Mouse (Mus musculus) adrenal gland, postnatal 36 days (tissue): ENCODE measurements around the gene Itga4. TPM values are rescaled to one million over a fixed set of nuclear protein-coding genes. Genes with fewer than 3 reads are reported as not detected.

Source experiments
- DNase-seq, 2 experiments: peaks; one replicate each; pipeline ENCODE4 v3.0.0; 2021; ENCODE audit warnings: mixed read lengths in 1 of 2
- total RNA-seq, 2 experiments: library from RNA; stranded (reverse); gene quantifications; 2 replicates each; pipeline ENCODE4 v1.2.3; 2021

The Itga4 gene
- total RNA-seq, 2 experiments from 2014 or later = 1.1 to 2.3 TPM

GRCm38 (mm10) chr2:79266480-79266879 is 11.3 kb downstream of the Itga4 start:
- no peak for DNase-seq

DNA sequence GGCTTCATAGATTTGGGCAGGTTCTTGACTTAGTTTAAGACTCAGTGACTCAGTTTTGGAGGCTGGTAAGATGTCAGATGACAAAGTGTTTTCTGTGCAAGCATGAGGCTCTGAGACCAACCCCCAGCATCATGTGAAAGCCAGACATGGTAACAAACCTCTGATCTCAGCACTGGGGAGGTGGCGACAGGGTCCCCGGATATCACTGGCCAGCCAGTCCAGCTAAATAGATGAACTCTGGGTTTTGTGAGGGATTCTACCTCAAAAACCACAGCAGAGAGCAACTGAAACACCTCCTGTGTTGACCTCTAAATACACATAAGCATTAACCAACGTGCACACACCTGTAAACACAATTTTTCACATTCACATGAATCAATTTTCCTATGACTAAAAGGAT is 12.0 kb downstream of the Itga4 start:
- no peak for DNase-seq

- DNase-seq = no peak
Measured at GRCm38 (mm10) chr2:79268863-79269262, 13.6 kb downstream of the Itga4 start.

GRCm38 (mm10) chr2:79270034-79270535 is 14.9 kb downstream of the Itga4 start:
- no peak for DNase-seq

GRCm38 (mm10) chr2:79271838-79272237 is 16.6 kb downstream of the Itga4 start:
- DNase-seq = no peak

- no peak for DNase-seq
Measured at GRCm38 (mm10) chr2:79278581-79278980, 23.4 kb downstream of the Itga4 start.

DNA sequence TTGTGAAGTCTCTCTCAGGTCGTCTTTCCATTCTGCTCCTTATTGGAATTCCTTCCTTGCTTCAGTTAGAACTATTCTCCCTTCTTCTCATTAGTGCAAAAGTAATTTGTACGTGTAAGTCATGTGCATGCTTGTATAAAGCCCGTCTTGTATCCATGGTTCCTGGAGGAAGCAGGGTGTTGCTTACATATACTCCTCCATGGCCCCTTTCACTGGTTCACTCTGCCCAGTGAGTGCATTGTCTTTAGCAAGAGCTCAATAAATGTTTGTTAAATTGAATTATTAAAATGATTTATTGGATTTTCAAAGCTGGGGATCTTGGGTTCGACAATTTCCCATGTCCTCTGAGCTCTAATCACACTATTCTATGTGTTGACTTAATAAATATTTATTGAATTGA is 29.0 kb downstream of the Itga4 start:
- DNase-seq = no peak

DNA sequence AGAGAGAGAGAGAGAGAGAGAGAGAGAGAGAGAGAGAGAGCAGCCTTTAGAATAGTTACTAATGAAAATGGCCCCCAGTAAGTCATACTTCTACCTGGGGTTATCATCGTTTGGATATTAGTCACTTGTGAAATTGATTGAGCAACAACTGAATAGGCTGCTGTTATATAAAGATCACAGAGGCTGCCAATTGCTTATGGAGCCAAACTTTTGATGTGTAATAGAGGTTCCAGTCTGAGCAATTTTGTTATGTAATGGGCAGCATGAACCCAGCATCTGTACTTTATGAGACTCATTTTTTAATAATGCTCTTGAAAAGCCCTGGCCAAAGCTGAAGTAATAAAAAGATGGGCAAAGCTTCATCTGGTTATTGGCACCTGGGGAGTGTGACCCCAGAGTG is 34.9 kb downstream of the Itga4 start:
- no peak for DNase-seq

DNA sequence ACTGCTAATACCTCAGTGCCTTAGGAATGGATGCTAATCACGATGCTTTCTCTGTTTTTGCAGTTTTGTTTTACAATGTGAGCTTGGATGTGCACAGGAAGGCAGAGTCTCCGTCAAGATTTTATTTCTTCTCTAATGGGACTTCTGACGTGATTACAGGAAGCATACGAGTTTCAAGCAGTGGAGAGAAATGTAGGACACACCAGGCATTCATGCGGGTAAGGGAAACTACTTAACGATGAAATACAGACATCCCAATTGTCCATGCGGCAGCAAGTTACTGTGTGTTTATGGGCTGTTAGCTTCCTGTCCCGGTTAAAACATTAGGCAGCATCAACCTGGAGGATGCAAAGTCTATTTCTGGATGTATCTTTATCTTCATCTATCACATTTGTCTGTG is 36.7 kb downstream of the Itga4 start:
- no peak for DNase-seq

GRCm38 (mm10) chr2:79292431-79292830 is 37.2 kb downstream of the Itga4 start:
- no peak for DNase-seq

GRCm38 (mm10) chr2:79302398-79302797 is 47.2 kb downstream of the Itga4 start:
- DNase-seq = no peak

DNA sequence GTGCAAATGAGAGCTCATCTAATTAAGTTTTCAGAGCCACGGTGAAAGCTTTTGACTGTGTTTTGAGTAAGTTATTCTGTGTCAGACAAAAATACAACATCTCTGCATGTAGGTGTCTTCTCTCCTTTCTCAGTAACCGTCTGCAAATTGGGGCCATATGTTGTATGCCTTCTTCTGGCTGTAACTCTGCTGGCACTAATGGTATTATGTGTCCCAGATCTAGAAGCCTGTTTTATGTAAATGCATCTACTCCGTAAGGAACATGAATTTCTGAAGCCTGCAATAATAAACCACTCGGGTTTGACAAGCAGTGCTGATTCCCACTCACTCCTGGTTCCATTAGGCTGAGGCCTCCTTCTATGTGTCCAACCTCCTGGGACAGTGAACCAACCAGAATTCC is 52.3 kb downstream of the Itga4 start:
- DNase-seq = no peak

GRCm38 (mm10) chr2:79309454-79310118 is 54.4 kb downstream of the Itga4 start:
- DNase-seq = no peak

DNA sequence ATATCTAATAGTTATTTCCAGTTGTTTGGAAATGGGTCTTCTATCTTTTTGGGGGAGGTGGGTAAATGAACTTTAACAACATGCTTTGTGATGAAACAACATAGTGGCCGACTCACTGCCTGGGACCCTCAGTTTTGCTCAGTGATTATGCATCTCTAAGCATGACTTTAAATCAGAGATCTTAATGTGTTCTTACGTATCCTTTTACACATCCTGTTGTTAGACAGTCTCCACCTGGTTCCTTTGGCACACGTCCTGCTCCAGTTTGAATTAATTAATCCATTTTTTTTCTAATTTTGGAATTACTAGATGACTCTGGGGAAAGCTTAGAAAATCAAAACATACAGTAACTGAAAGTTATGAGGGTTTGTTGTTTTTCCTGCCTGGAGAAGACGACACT is 57.3 kb downstream of the Itga4 start:
- no peak for DNase-seq

GRCm38 (mm10) chr2:79315108-79315507 is 59.9 kb downstream of the Itga4 start:
- DNase-seq = no peak

GRCm38 (mm10) chr2:79316182-79316880 is 61.1 kb downstream of the Itga4 start:
- DNase-seq = peak in 1 of 2 experiments; percentile 3

- no peak for DNase-seq
Measured at GRCm38 (mm10) chr2:79328079-79328478, 72.9 kb downstream of the Itga4 start.

GRCm38 (mm10) chr2:79334661-79335060 is 79.4 kb downstream of the Itga4 start:
- DNase-seq = no peak

- DNase-seq = no peak
Measured at GRCm38 (mm10) chr2:79336141-79336540, 80.9 kb downstream of the Itga4 start.

GRCm38 (mm10) chr2:79339003-79339402 is 83.8 kb downstream of the Itga4 start:
- no peak for DNase-seq

DNA sequence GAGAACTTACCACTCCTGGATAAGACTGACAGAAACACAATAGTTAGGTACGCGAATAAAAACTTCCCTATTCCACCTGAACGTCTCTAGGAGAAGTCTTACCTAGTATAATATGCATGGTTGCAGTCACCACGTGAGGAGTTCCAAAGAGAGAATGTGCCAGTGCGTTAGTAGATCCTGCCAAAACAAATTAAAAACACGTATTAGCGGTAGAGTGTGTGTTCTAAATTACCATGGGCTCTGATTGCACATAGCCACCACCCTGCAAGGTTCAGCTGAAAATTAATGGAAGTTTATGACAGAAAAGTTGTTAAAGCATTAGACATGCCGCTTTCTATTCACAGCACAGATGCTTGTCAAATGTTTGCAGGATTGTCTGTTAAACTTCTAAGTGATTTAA is 87.9 kb downstream of the Itga4 start:
- DNase-seq = no peak

DNA sequence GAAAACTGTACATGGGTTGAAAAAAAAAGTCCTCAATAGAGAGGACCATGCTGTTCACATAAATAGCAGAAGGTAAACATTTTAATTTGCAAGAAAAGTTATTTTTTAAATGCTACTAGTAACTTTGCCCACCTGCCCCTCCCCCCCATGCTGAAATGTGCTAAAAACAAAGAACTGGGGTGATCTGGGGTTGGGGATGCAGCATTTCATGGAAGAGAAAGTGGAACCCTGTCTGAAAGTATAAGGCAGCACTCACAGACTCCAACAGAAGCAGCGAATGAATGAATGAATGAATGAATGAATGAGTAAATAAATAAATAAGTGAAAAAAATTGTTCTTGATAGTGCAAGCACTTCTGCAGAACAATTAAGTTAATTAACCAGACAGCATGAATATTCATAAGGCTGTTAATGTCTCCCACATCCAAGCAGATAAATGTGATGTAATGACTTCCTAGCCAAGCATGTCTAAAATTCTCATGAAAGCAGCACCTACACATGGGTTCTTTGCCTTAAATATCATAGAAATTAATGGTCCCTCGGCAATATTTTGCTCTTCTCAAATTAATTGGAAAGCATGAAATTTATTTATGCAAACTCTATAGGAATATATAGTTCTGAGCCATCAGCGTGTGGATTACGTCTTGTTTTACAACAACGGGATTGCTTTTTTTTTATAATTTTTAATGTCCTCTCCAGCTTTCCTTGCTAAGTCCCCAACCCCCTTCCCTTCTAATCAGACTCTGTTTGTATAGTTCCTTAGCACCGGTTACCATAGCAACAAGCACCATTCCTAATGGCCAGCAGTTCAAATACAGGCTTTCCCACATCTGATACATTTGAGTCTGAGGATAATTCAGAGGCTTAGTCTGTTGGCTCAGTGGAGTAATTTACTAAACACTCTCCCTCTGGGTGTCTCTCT is 96.2 kb downstream of the Itga4 start:
- no peak for DNase-seq
